Mouse (Mus musculus) spleen, adult 2 months (tissue): ENCODE data around the gene 0610010F05Rik.

Source experiments
- CTCF ChIP-seq: fragments of 200-500 bp; IDR thresholded peaks from 2 replicates; pipeline ENCODE4 v1.5.1; 2011; ENCODE audit warnings: mild to moderate bottlenecking, inconsistent platforms; ENCODE audit not compliant: insufficient read depth, insufficient read length, insufficient replicate concordance; ENCODE audit errors: extremely low read depth
- POLR2A ChIP-seq: fragments of 200-500 bp; IDR thresholded peaks from 2 replicates; pipeline ENCODE4 v1.6.1; 2011; ENCODE audit warnings: low read depth, low read length, inconsistent platforms

- no peak for TF ChIP-seq POLR2A
- no peak for TF ChIP-seq CTCF
Observed at GRCm38 (mm10) chr11:23667128-23667527, 33.7 kb upstream of the 0610010F05Rik start.
